Mouse (Mus musculus): ENCODE data around the gene 2310039H08Rik. TPM values are rescaled to one million over a fixed set of nuclear protein-coding genes. Genes with fewer than 3 reads are reported as not detected.
"Not testable (repeated sequence)": the region's sequence is repeated elsewhere in the genome, so short reads cannot be mapped to it uniquely, and the experiment has no call there.

2310039H08Rik gene
- polyA plus RNA-seq, 1 experiment from 2014 or later: 117 TPM

- Histone ChIP-seq H3K4me2 (replicated peaks; ENCODE audit: low read depth) (peak overlapping the region; percentile 61), H3K36me3 (ENCODE audit: control insufficient read depth, insufficient read depth, low read length) (0 out of 2 replicates have a peak, but pooled peaks cover 3% of the 10 kb centered on the region), H3K4me1 (replicated peaks; ENCODE audit: control insufficient read depth, insufficient read depth) (peaks cover 3% of the 10 kb centered on the region), H3K9me3 (ENCODE audit: control insufficient read depth, low read length) (no peaks in the 10 kb centered on the region), H3K9ac (ENCODE audit: low read length) (0 out of 2 replicates have a peak overlapping the region, but pooled peaks have one; percentile 79), H3K27ac (replicated peaks) (no peak overlapping the region), H3K4me3 (ENCODE audit: low read depth, low read length) (no peak overlapping the region), H3K27me3 (ENCODE audit: control insufficient read depth, insufficient read depth, low read length) (no peaks in the 10 kb centered on the region)
- 82% methylated on average over 4 of the region's 4 CpGs for WGBS
- no peak for ATAC-seq (ENCODE audit: low FRiP score, low TSS enrichment)
- TF ChIP-seq CTCF (IDR thresholded peaks at IDR 0.05; ENCODE audit: low read depth) (no peak), EP300 (optimal IDR thresholded peaks at IDR 0.05) (no peak)
- DNase-seq (ENCODE audit: low spot score): no peak
Observed at GRCm38 (mm10) chr17:46750580-46750979, 21.9 kb upstream of the 2310039H08Rik start.

- H3K9ac ChIP-seq (ENCODE audit: low read length): peak overlapping the region; percentile 79
- H3K27me3 ChIP-seq (ENCODE audit: control insufficient read depth, insufficient read depth, low read length): no peaks in the 10 kb centered on the region
- DNase-seq (ENCODE audit: low spot score): no peak
- H3K27ac ChIP-seq (replicated peaks): peak overlapping the region; percentile 95
- ATAC-seq (ENCODE audit: low FRiP score, low TSS enrichment): no peak; the same call in 1 of the 2 replicates
- 16% methylated on average over 16 of the region's 16 CpGs for WGBS
- 0 out of 2 replicates have a peak, but pooled peaks cover 3% of the 10 kb centered on the region for H3K36me3 ChIP-seq (ENCODE audit: control insufficient read depth, insufficient read depth, low read length)
- TF ChIP-seq EP300 (optimal IDR thresholded peaks at IDR 0.05): no peak
- no peak for TF ChIP-seq CTCF (IDR thresholded peaks at IDR 0.05; ENCODE audit: low read depth)
- no peaks in the 10 kb centered on the region for H3K9me3 ChIP-seq (ENCODE audit: control insufficient read depth, low read length)
- peaks cover 3% of the 10 kb centered on the region for H3K4me1 ChIP-seq (replicated peaks; ENCODE audit: control insufficient read depth, insufficient read depth)
- H3K4me2 ChIP-seq (replicated peaks; ENCODE audit: low read depth): peak overlapping the region; percentile 61
- peak overlapping the region; percentile 80 for H3K4me3 ChIP-seq (ENCODE audit: low read depth, low read length)
Observed at GRCm38 (mm10) chr17:46751056-46751793, 21.2 kb upstream of the 2310039H08Rik start.

- under 1% methylated on average over 53 of the region's 58 CpGs for WGBS
- peak; percentile 99 for ATAC-seq (ENCODE audit: low FRiP score, low TSS enrichment)
- Histone ChIP-seq H3K36me3 (ENCODE audit: control insufficient read depth, insufficient read depth, low read length) (no peaks in the 10 kb centered on the region), H3K4me1 (replicated peaks; ENCODE audit: control insufficient read depth, insufficient read depth) (peaks cover 3% of the 10 kb centered on the region), H3K9ac (ENCODE audit: low read length) (peak within 1 kb of the TSS; percentile 79), H3K27ac (replicated peaks) (peak within 1 kb of the TSS; percentile 95), H3K9me3 (ENCODE audit: control insufficient read depth, low read length) (no peaks in the 10 kb centered on the region), H3K4me2 (replicated peaks; ENCODE audit: low read depth) (peak within 1 kb of the TSS; percentile 61), H3K27me3 (ENCODE audit: control insufficient read depth, insufficient read depth, low read length) (no peaks in the 10 kb centered on the region), H3K4me3 (ENCODE audit: low read depth, low read length) (peak within 1 kb of the TSS; percentile 80)
- TF ChIP-seq EP300 (optimal IDR thresholded peaks at IDR 0.05): peak; percentile 79
- no peak for TF ChIP-seq CTCF (IDR thresholded peaks at IDR 0.05; ENCODE audit: low read depth)
- peak; percentile 99 for DNase-seq (ENCODE audit: low spot score)
Observed at GRCm38 (mm10) chr17:46751794-46752556, 20.5 kb upstream of the 2310039H08Rik start, which contains the start of gene Cnpy3. Gene Cnpy3 (minus strand): TSS chr17:46752214.

- no peak overlapping the region for H3K4me3 ChIP-seq (ENCODE audit: low read depth, low read length)
- no peaks in the 10 kb centered on the region for H3K36me3 ChIP-seq (ENCODE audit: control insufficient read depth, insufficient read depth, low read length)
- no peak for ATAC-seq (ENCODE audit: low FRiP score, low TSS enrichment)
- no peaks in the 10 kb centered on the region for H3K4me1 ChIP-seq (replicated peaks; ENCODE audit: control insufficient read depth, insufficient read depth)
- no peak overlapping the region for H3K9ac ChIP-seq (ENCODE audit: low read length)
- TF ChIP-seq EP300 (optimal IDR thresholded peaks at IDR 0.05) (no peak), CTCF (IDR thresholded peaks at IDR 0.05; ENCODE audit: low read depth) (no peak)
- H3K27ac ChIP-seq (replicated peaks): no peak overlapping the region
- 75% methylated on average over 12 of the region's 12 CpGs for WGBS
- H3K9me3 ChIP-seq (ENCODE audit: control insufficient read depth, low read length): no peaks in the 10 kb centered on the region
- no peak overlapping the region for H3K4me2 ChIP-seq (replicated peaks; ENCODE audit: low read depth)
- no peak for DNase-seq (ENCODE audit: low spot score)
- no peaks in the 10 kb centered on the region for H3K27me3 ChIP-seq (ENCODE audit: control insufficient read depth, insufficient read depth, low read length)
Observed at GRCm38 (mm10) chr17:46758753-46759152, 13.7 kb upstream of the 2310039H08Rik start.

GRCm38 (mm10) chr17:46763544-46763943 is 8.9 kb upstream of the 2310039H08Rik start, which contains the start of gene Ptcra:
Gene Ptcra (minus strand): TSS chr17:46763712.
- Histone ChIP-seq H3K4me1 (replicated peaks; ENCODE audit: control insufficient read depth, insufficient read depth) (no peaks in the 10 kb centered on the region), H3K27me3 (ENCODE audit: control insufficient read depth, insufficient read depth, low read length) (no peaks in the 10 kb centered on the region), H3K27ac (replicated peaks) (no peak within 1 kb of the TSS), H3K4me2 (replicated peaks; ENCODE audit: low read depth) (no peak within 1 kb of the TSS), H3K9me3 (ENCODE audit: control insufficient read depth, low read length) (no peaks in the 10 kb centered on the region), H3K9ac (ENCODE audit: low read length) (no peak within 1 kb of the TSS), H3K4me3 (ENCODE audit: low read depth, low read length) (no peak within 1 kb of the TSS), H3K36me3 (ENCODE audit: control insufficient read depth, insufficient read depth, low read length) (no peaks in the 10 kb centered on the region)
- DNase-seq (ENCODE audit: low spot score) (no peak), ATAC-seq (ENCODE audit: low FRiP score, low TSS enrichment) (no peak; the same call in 1 of the 2 replicates)
- 75% methylated on average over 2 of the region's 2 CpGs for WGBS
- TF ChIP-seq CTCF (IDR thresholded peaks at IDR 0.05; ENCODE audit: low read depth): no peak
- TF ChIP-seq EP300 (optimal IDR thresholded peaks at IDR 0.05): no peak

- not testable (repeated sequence) for DNase-seq (ENCODE audit: low spot score); H3K4me1 ChIP-seq (replicated peaks; ENCODE audit: control insufficient read depth, insufficient read depth); H3K27me3 ChIP-seq (ENCODE audit: control insufficient read depth, insufficient read depth, low read length); H3K9me3 ChIP-seq (ENCODE audit: control insufficient read depth, low read length); H3K4me2 ChIP-seq (replicated peaks; ENCODE audit: low read depth); ATAC-seq (ENCODE audit: low FRiP score, low TSS enrichment); H3K4me3 ChIP-seq (ENCODE audit: low read depth, low read length); H3K36me3 ChIP-seq (ENCODE audit: control insufficient read depth, insufficient read depth, low read length); H3K27ac ChIP-seq (replicated peaks); H3K9ac ChIP-seq (ENCODE audit: low read length)
- 52% methylated on average over 7 of the region's 9 CpGs for WGBS
Observed at GRCm38 (mm10) chr17:46764916-46765315, 7.5 kb upstream of the 2310039H08Rik start.
